Mouse (Mus musculus): ENCODE data around the gene Dguok.

The Dguok gene

DNA sequence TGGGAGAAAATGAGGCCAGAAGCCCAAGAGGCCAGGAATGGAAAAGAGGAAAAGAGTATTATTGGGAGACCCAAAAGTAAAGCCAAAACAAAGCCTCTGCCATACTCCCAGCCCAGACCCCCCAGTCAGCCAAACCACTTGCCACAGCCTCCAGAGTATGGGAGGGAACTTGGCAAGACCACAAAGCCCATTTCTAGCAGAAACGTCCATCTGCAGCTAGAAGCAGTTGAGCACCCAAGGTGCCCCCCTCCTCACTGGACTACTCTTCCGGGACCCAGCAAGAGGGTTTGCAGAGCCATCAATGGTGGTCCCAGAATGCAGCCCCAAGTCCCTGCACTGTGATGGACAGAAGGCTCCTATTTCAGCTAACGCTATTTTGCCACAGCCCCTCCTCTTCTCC lies 69.0 kb downstream of the Dguok start:
- no peak for DNase-seq (ENCODE audit: extremely low spot score, low read depth, low spot score)

DNA sequence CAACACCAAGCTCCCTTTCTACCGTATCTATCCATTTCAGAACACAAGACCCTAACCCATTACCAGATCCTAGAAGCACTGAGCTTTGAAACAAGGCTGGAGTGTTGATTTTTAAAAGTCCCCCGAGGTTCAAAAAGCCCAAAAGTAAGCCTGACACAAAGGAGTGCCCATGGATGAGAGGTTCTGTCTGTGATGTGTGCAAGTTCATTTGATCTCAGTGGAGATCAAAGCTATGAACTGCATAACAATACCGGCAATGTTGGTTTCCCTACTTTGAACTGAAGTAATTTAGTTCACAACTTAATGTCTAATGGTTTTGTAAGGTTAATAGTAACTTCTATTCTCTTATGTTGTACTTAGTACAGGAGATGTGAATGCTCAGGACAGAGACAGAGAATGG lies 69.5 kb downstream of the Dguok start:
- no peak for DNase-seq (ENCODE audit: extremely low spot score, low read depth, low spot score)

DNA sequence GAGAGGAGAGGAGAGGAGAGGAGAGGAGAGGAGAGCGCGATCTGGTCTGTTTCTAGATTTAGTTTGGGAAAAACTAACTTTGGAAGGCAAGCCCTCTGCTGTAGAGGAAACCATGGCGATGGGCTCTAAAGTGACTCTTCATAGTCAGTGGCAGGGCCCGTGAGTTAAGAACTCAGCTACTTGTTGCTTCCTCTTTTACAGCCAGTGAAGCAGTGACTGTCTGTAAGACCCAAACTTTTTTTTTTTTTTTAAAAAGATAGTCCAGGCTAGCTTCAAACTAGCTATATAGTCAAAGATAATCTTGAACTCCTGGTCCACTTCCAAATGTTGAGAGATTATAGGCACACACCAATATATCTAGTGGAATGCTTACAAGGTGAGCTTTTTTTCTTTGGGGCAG lies 70.2 kb downstream of the Dguok start:
- no peak for DNase-seq (ENCODE audit: extremely low spot score, low read depth, low spot score)

DNA sequence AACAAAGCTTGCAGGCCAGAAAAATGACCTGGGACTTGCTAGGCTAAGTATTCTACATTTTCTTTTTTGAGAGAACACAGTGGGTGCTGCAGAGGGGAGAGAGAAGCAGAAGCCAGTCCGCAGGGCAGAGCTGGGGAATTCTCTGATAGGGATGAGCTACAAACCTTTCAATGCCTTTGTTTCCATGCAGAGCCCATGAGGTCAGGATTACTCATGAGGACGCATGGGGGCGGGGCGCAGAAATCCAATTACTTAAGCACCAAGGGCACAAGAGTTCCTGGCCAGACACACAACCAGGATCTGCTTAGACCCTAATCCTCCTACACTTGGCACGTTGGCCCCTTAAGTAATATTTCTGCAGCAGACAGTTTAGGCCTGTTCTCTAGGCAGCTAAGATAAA lies 71.6 kb downstream of the Dguok start:
- DNase-seq (ENCODE audit: extremely low spot score, low read depth, low spot score) = no peak

DNA sequence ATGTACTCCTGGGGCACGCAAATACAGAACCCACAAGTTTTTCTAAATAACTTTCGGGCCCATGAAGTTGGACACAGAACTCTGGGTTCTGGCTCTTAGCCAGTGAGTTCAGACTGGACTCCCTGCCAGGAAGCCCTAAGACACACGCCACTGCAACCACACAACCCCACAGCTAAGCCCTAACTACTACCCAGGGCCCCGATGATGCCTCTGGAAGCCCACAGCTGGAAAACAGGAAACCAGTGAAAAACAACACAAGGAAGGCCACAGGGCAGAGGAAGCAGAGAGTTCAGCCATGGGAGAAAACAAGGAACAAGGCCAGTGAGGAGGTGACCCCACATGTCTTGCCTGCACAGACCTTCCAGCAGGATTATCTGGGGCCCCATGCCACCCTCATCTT lies 73.2 kb downstream of the Dguok start:
- no peak for DNase-seq (ENCODE audit: extremely low spot score, low read depth, low spot score)

DNA sequence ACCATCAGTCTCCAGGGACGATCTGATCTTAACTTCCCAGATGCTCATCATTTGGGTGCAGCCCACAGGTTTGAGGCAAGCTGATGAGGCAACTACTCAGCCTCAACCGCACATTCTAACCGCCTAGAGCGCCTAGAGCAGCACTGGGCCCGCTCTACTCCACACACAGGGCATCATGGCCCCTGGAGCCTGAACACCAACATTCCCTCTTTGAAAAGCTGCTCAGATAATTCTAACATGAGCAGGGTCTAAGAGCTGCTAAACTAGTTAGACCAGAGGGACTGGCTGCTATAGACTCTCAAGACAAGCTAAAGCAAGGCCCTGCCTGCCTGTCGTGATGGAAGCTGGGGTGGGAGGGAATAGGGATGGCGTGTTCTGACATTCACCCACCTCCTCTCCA lies 73.8 kb downstream of the Dguok start:
- no peak for DNase-seq (ENCODE audit: extremely low spot score, low read depth, low spot score)

Measured in hindlimb bud, embryonic 11.5 days (tissue).